Mouse (Mus musculus) layer of hippocampus, postnatal 10 days (tissue): ENCODE measurements around the gene Bud31. TPM values are rescaled to one million over a fixed set of nuclear protein-coding genes. Genes with fewer than 3 reads are reported as not detected.
A peak's percentile ranks its signal among the peaks of the same experiment; 100 is the strongest.
"Not testable (repeated sequence)": the region's sequence is repeated elsewhere in the genome, so short reads cannot be mapped to it uniquely, and the experiment has no call there.

Experiments used
- DNase-seq, 2 experiments: peaks; one replicate each; pipeline ENCODE4 v3.0.0; 2021; ENCODE audit warnings: low spot score in 2 of 2
- long read RNA-seq: library from polyadenylated mRNA; stranded (forward); transcript quantifications from one replicate; pipeline ENCODE4 v2.0.0, GENCODE M21; 2023
- total RNA-seq, 2 experiments: library from RNA; stranded (reverse); gene quantifications; 2 replicates each; pipeline ENCODE4 v1.2.3; 2021

Gene Bud31
- total RNA-seq = 10 to 100 TPM; 80.5 to 85.9 TPM
- long read RNA-seq, transcript Bud31-207 (6 exons, 867 nt) = major isoform, 66 of 81 reads
- long read RNA-seq, transcript Bud31-203 (6 exons, 928 nt) = minor isoform, 8 of 81 reads
- long read RNA-seq, partial matches to known transcripts = 4 of 81 reads
- long read RNA-seq, other reads (novel, unspliced or antisense) = 2 of 81 reads

GRCm38 (mm10) chr5:145139571-145140519, at the start of gene Bud31, which contains the start of gene Pdap1:
Bud31 (plus strand) TSS chr5:145140362.
Pdap1 (minus strand) TSS chr5:145140238.
- DNase-seq = peak; percentile 97

DNA sequence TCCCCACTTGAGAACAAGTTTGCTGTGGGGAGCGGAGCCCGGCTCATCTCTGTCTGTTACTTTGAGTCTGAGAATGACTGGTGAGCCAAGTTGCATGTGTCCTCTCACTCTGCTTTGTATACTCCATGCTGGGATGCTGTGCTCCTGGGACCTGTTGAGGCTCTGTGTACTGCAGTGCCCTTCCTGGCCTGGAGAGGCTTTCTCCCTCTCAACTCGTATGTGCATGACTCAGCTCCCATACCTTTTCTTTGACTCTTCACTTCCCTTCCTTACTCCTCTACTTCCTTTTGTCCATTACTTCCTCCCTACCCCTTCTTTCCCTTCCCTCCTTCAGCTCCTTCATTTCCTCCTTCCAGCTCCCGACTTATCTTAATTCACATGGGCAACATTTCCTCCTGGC, 44.0 kb upstream of the Bud31 start:
- DNase-seq = no peak

GRCm38 (mm10) chr5:145098340-145098821, 41.8 kb upstream of the Bud31 start:
- DNase-seq = no peak

DNA sequence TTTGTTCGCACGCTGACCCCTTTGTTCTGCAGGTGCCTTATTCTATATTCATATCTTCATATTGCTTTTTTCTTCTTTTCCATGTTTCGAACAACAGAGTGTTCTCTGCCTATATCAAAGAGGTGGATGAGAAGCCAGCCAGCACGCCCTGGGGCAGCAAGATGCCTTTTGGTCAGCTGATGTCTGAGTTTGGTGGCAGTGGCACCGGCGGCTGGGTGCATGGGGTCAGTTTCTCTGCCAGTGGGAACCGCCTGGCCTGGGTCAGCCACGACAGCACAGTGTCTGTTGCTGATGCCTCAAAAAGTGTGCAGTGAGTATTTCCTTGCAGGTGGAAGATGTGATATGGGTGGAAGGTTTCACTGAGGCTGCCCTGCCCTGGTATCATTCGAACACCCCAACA, 39.2 kb upstream of the Bud31 start:
- DNase-seq = no peak

DNA sequence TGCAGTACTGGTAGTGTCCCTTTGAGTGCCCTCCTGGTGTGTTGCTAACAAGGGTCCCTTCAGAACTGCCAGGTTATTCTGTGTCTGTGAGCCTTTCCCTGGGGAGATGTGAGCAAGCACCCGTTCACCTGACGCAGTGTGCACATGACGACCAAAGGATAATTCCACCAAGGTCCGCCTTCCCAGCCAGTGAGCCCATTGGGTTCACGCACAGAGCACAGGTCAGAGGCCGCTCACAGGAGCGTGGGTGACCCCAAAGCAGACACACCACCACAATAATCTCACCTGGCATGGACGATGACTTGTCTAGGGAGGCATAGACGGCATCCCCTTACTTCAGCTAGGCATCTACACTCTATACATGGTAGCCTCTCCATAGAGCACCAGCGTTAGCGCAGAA, 38.7 kb upstream of the Bud31 start:
- DNase-seq = not testable (repeated sequence)

- DNase-seq = no peak
Measured at GRCm38 (mm10) chr5:145102706-145103105, 37.5 kb upstream of the Bud31 start.

DNA sequence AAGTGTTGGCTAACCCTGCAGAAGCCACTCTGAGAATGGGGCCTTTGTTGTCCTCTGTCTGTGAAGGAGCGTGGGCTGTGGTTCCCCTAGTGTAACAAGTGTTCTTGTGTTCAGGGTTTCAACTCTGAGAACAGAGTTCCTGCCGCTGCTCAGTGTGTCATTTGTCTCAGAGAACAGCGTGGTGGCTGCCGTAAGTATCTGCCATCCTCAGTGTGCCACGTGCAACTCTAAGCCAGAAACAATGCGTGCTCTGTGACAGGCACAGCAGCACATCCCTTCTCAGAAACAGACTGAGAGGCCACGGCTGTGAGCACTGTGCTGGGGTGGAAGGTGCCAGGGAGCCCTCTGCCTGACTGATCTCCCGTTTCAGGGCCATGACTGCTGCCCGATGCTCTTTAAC, 35.8 kb upstream of the Bud31 start:
- DNase-seq = no peak

- DNase-seq = peak in 1 of 2 experiments; percentile 4
Measured at GRCm38 (mm10) chr5:145105694-145106275, 34.4 kb upstream of the Bud31 start.

DNA sequence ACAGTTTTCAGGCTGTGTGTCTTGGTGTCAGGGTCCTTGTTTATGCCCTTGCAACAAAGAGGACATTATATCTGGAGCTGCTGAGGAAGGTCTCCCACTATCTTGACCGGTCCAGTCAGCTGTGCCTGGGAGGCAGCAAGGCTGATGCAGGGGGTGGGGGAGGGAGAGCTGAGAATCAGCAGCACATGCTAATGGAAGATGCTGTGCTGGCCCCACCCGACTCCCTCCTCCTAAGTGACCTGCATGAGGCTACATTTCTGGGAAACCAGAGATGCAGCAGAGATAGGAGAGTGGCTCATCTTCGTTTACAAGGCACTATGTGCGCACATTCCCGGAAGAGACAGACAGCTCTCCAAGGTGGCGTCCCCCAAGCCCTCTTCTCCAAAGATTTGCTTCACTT, 29.8 kb upstream of the Bud31 start:
- DNase-seq = peak in 1 of 2 experiments; percentile 7

- DNase-seq = no peak
Measured at GRCm38 (mm10) chr5:145112566-145112965, 27.6 kb upstream of the Bud31 start.

DNA sequence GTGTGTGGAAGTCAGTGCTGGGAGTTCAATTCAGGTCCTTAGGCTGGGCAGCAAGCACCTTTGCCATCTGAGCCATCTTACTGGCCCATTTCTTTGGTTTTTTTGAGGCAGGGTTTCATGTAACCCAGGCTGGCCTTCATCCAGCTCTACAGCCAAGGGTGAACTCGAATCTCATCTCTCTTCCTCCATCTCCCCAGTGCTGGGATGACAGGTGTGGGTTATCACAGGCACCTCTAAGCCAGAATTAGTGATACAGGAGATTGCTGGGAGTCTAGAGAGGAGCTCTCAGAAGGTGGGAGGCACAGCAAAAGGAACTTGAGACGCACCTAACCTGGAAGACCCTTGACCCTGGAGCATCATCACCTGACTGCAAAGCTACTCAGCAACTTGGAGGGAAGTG, 26.7 kb upstream of the Bud31 start:
- no peak for DNase-seq

DNA sequence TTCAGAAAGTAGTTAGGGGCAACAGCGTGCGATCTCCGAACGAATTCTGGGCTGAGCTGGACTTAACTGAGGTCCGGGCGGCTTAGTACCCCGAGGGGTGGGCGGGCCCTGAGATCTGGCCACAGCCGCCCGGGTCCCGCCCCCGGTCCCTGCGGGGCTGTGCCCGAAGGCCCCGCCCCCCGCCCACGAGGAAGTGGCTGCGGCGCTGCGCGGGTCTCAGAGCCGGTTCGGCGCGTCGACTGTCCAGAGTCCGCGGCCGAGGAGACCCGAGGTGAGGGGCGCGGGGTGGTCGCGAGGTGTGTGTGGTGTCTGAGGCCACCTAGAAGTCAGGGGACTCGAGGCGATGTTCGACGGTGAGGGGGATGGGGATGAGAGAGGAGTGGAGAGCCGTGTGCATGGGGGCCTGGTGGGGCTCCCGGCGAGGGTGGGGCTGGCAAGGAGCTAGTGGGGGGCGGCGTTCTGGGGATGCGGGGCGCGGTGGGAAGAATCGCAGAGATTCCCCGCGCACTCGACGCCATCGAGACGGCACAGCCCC, 26.0 kb upstream of the Bud31 start, which contains the start of gene Arpc1b:
Gene Arpc1b, plus strand, starts transcription at position 145 of the 535 bp plus-strand sequence.
- peak in 1 of 2 experiments; percentile 59 for DNase-seq

DNA sequence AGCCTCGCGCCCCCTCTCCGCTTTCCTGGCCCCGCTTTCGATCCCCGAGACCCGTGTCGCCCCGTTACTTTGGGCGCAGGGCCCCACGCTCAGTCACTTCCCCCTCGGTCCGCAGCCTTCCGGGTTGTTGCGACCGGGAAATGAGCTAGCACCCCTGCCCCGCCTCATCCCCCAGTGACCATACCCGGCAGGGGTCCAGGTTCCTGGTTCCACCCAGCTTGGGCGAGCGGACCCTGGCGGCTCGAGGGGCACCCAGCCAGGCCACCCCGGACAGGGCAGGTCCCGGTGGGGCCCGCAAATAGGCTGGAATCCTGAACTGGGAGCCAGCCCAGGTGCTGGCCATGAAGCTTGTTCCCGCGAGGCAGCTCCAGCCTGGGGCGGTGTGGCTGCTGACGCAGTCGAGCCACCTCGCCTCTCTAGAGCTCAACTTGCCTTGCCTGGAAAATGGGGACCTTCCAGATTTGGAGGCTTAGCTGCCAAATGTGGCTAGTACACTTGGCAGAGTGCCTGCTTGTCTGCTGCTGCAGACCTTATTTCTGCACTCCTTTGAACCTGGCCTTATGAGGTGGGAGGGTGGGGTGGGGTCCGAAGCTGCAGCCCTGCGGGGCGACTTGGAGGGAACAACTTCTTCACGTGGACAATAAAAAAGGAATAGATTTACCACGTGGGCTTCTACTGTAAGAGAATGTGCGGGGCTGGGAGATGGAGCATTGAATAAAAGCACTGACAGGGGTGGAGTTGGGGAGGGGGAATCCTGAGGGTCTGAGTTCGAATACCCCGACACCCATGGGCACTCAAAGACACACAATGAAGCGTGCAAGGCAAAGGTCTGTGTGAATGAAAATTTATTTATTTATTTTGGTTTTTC, 25.3 kb upstream of the Bud31 start:
- DNase-seq = peak; percentile 54 to 68

GRCm38 (mm10) chr5:145115736-145116135, 24.4 kb upstream of the Bud31 start:
- no peak for DNase-seq

DNA sequence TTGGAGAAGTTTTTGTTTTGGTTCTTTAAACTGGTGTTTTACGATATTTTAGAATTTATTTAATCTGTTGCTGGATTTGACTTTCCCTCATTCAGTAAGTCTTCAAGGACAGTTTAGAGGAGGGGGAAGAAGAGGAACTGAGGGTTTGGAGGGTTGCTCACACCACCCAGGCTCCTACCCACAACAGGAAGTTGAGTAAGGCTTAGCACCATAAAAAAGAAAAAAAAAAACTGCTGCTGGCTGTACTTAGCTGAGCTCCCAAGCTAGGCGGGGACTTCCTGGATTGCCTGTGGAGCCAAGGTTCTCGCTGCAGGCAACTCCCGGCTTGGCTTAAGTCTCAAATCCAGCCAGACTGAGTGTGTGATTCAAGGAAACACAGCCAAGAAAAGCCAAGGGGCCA, 23.8 kb upstream of the Bud31 start:
- no peak for DNase-seq

GRCm38 (mm10) chr5:145116916-145117315, 23.2 kb upstream of the Bud31 start:
- DNase-seq = peak; percentile 73 to 75

DNA sequence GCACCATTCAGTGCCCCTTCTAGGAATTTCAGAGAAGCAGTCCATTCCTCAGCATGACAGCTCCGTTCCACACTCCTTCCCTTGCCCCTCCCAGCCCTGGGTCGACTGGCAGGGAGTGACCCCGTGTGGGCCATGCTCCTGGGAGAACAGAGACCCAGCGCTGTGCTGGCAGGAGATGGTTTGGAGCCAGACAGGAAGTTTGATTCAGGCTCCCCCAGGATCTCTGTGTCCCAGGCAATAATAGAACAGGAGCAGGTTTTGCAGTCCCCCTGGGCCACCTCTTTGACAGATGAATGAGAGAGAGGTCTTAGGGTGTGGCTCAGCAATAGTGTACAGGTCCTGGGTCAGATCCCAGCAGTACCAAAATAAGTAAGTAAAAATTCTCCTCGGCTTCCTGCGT, 22.2 kb upstream of the Bud31 start:
- no peak for DNase-seq

DNA sequence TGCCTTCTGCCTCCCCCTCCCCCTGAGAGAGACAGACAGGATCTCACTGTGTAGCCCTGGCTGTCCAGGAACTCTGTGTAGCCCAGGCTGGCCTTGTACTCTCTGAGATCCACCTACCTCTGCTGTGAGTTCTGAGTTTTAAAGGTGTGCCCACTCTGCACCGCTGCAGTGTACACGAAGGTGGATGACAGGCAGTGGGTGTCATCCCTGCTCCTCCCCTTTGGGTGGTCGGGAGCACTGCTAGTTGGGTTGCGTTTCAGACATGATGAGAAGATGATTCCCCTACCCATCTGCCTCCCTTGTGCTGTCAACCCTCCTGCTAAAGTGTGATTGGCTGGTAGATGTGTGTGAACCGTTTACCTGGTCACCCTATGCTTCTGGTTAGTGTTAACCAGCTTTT, 21.7 kb upstream of the Bud31 start:
- DNase-seq = no peak

GRCm38 (mm10) chr5:145119385-145119784, 20.8 kb upstream of the Bud31 start:
- no peak for DNase-seq

DNA sequence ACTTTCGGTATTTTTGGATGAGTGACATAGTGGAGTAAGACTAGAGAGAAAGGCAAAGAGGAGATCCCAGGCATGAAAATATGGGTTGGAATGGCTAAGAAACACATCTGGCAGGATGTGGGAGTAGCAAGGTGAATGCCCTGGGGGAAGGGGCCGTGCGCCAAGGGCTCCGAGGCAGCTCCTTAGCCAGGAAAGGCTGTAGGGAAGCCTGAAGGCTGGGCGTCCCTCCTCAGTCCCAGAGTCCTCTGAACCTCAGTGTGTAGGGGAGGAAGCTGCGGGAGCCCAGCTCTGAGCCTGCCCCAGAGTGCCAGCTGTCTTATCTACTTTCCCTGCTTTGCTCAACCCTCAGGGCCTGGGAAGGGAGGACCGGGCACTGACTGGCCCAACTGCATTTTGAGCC, 19.2 kb upstream of the Bud31 start:
- no peak for DNase-seq

DNA sequence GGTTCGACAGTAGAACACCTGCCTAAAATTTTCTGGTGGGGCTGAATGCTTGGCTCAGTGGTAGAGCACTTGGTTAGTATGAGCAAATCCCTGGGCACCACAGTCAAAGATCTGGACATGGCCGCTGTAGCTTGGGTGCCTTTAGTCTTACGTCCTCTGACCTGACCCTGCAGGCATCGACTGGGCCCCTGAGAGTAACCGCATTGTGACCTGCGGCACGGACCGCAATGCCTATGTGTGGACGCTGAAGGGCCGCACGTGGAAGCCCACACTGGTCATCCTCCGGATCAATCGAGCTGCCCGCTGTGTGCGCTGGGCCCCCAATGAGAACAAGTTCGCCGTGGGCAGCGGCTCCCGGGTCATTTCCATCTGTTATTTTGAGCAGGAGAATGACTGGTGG, 16.8 kb upstream of the Bud31 start:
- DNase-seq = no peak
